Comparison of ENCODE assay signal across 14 mouse cellular contexts in genomic region chr2:137854494-137854893, GRCm38 (mm10).
DNase-seq lines count a peak whose midpoint lies in the region; ATAC-seq and TF ChIP-seq lines count a peak whose summit lies in the region.
"Had no signal": no experiment of that assay in that cellular context is flagged by ENCODE, and none has a peak within 500 bp of the region (broad histone marks: within the 10 kb centered on the region; RNA-seq: fewer than 3 reads in every experiment).

No protein-coding gene starts in this region.

- H3K4me1 ChIP-seq in lung, embryonic 14.5 days (ENCODE audit: insufficient read depth), result no peaks in the 10 kb centered on the region
- H3K4me1 ChIP-seq in lung, adult 2 months (ENCODE audit: control insufficient read depth, insufficient read depth, low read length), result no peaks in the 10 kb centered on the region; the same call in 1 of the 2 replicates
- no peaks in the 10 kb centered on the region for H3K4me1 ChIP-seq in hindbrain, embryonic 12.5 days
- H3K4me1 ChIP-seq: liver, embryonic 15.5 days; midbrain, embryonic 12.5 days had no signal

- DNase-seq in lung, embryonic 14.5 days, result peak; percentile 87
- no peak for DNase-seq in lung, adult 2 months
- peak; percentile 18 to 39 for DNase-seq in heart, adult 9 months (ENCODE audit: low spot score in 2 of 2)
- peak; percentile 3 to 5 for DNase-seq in heart, postnatal 36 days
- no peak for DNase-seq in right cerebral cortex, postnatal 36 days (ENCODE audit: low spot score in 2 of 2)
- no peak for DNase-seq in left cerebral cortex, adult 18-20 months (ENCODE audit: low spot score in 2 of 2)
- DNase-seq: cerebellum, adult 8-10 months; gastrocnemius, postnatal 36 days; right cerebral cortex, postnatal 25 days had no signal

- H3K36me3 ChIP-seq in lung, embryonic 14.5 days (ENCODE audit: insufficient read depth), result no peaks in the 10 kb centered on the region
- no peaks in the 10 kb centered on the region for H3K36me3 ChIP-seq in hindbrain, embryonic 12.5 days
- H3K36me3 ChIP-seq: kidney, embryonic 15.5 days; liver, embryonic 15.5 days; midbrain, embryonic 12.5 days had no signal

- no peak overlapping the region for H3K27ac ChIP-seq in lung, embryonic 14.5 days (ENCODE audit: low read depth)
- H3K27ac ChIP-seq in hindbrain, embryonic 12.5 days, result no peak overlapping the region
- H3K27ac ChIP-seq: kidney, embryonic 15.5 days; liver, embryonic 15.5 days; midbrain, embryonic 12.5 days had no signal

- TF ChIP-seq POLR2A in lung, adult 2 months (IDR thresholded peaks at IDR 0.05; ENCODE audit: borderline replicate concordance, extremely low read depth, low read depth, low read length), result no peak

- no peak for TF ChIP-seq CTCF in lung, embryonic 14.5 days (IDR thresholded peaks at IDR 0.05; ENCODE audit: low read depth)
- no peak for TF ChIP-seq CTCF in lung, adult 2 months (IDR thresholded peaks at IDR 0.05; ENCODE audit: insufficient read depth, low read length)

- H3K4me2 ChIP-seq in lung, embryonic 14.5 days, result no peak overlapping the region
- H3K4me2 ChIP-seq in hindbrain, embryonic 12.5 days (replicated peaks), result no peak overlapping the region
- H3K4me2 ChIP-seq: kidney, embryonic 15.5 days; liver, embryonic 15.5 days; midbrain, embryonic 12.5 days had no signal

- no peak overlapping the region for H3K4me3 ChIP-seq in lung, embryonic 14.5 days (ENCODE audit: low read depth, low read length)
- no peak overlapping the region for H3K4me3 ChIP-seq in lung, adult 2 months (replicated peaks; ENCODE audit: extremely low read depth, low read depth, low read length)
- no peak overlapping the region for H3K4me3 ChIP-seq in hindbrain, embryonic 12.5 days
- H3K4me3 ChIP-seq: kidney, embryonic 15.5 days; liver, embryonic 15.5 days; midbrain, embryonic 12.5 days had no signal

- intact Hi-C loops in heart, postnatal 36 days (cut with DNase I), result no loop called here

- H3K9ac ChIP-seq in lung, embryonic 14.5 days, result no peak overlapping the region
- H3K9ac ChIP-seq in hindbrain, embryonic 12.5 days, result no peak overlapping the region
- H3K9ac ChIP-seq: kidney, embryonic 15.5 days; liver, embryonic 15.5 days; midbrain, embryonic 12.5 days had no signal

- peak; percentile 56; the same call in 1 of the 2 replicates for ATAC-seq in lung, embryonic 14.5 days (ENCODE audit: insufficient read depth)
- no peak for ATAC-seq in hindbrain, embryonic 12.5 days (ENCODE audit: low FRiP score)

- 45% methylated on average over 4 of the region's 4 CpGs for WGBS in lung, embryonic 14.5 days
- WGBS in lung, adult 2 months, result 30% methylated on average over 4 of the region's 4 CpGs
- 84% methylated on average over 4 of the region's 4 CpGs for WGBS in hindbrain, embryonic 12.5 days

- H3K9me3 ChIP-seq in lung, embryonic 14.5 days (ENCODE audit: low read depth, low read length), result no peaks in the 10 kb centered on the region
- no peaks in the 10 kb centered on the region for H3K9me3 ChIP-seq in hindbrain, embryonic 12.5 days (replicated peaks)
- H3K9me3 ChIP-seq: kidney, embryonic 15.5 days; liver, embryonic 15.5 days; midbrain, embryonic 12.5 days had no signal

- no peaks in the 10 kb centered on the region for H3K27me3 ChIP-seq in lung, embryonic 14.5 days (ENCODE audit: insufficient read depth, low read length)
- H3K27me3 ChIP-seq in hindbrain, embryonic 12.5 days, result no peaks in the 10 kb centered on the region
- H3K27me3 ChIP-seq: CH12.LX; kidney, embryonic 15.5 days; liver, embryonic 15.5 days; midbrain, embryonic 12.5 days had no signal

Comparison
In these comparisons a context has a peak if more than half of its experiments do, and no peak if none do; other contexts are left out.
1. DNase-seq: peak in lung, embryonic 14.5 days (single experiment), heart, adult 9 months (2 of 2) and heart, postnatal 36 days (2 of 2); none in lung, adult 2 months (single experiment), right cerebral cortex, postnatal 36 days (0 of 2) and left cerebral cortex, adult 18-20 months (0 of 2).